Mouse (Mus musculus): ENCODE data around the gene Nrxn3. TPM values are rescaled to one million over a fixed set of nuclear protein-coding genes. Genes with fewer than 3 reads are reported as not detected.

The Nrxn3 gene
- polyA plus RNA-seq, 1 experiment from 2014 or later, result 88.1 TPM

GRCm38 (mm10) chr12:89530679-89531350, 808.1 kb downstream of the Nrxn3 start:
- H3K36me3 ChIP-seq, result no peaks in the 10 kb centered on the region
- no peak overlapping the region for H3K9ac ChIP-seq (replicated peaks)
- WGBS, result 2% methylated on average over 4 of the region's 4 CpGs
- no peak overlapping the region for H3K27ac ChIP-seq
- no peaks in the 10 kb centered on the region for H3K27me3 ChIP-seq
- ATAC-seq, result peak; percentile 89
- peaks cover 4% of the 10 kb centered on the region; the same call in 1 of the 2 replicates for H3K4me1 ChIP-seq (replicated peaks)
- no peak overlapping the region for H3K4me3 ChIP-seq (replicated peaks)
- H3K9me3 ChIP-seq, result no peaks in the 10 kb centered on the region
- H3K4me2 ChIP-seq (replicated peaks), result no peak overlapping the region

DNA sequence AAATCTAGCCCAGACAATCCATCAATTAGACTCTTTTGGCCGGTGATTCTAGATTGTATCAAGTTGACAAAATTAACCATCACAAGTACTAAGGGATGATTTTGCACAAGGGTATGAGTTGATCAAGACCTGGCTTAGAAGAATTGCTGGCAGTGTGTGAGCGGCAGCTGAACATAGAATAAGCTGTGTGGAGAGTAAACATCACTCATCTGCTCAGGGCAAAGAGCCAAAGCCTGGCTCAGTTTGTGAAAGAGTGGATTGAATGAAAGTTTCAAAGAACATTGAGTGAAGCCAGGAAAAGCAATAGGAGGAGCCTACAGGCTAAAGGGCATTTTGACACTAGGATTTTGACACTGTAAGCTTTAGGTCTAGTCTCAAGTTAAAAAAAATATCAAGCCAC, 828.6 kb downstream of the Nrxn3 start:
- Histone ChIP-seq H3K9ac (replicated peaks) (no peak overlapping the region), H3K4me3 (replicated peaks) (no peak overlapping the region), H3K4me1 (replicated peaks) (peaks cover 5% of the 10 kb centered on the region; the same call in 1 of the 2 replicates), H3K4me2 (replicated peaks) (no peak overlapping the region), H3K27ac (no peak overlapping the region), H3K27me3 (no peaks in the 10 kb centered on the region), H3K9me3 (no peaks in the 10 kb centered on the region), H3K36me3 (no peaks in the 10 kb centered on the region)
- no peak for ATAC-seq
- WGBS, result 80% methylated on average over 2 of the region's 2 CpGs

GRCm38 (mm10) chr12:89553223-89553880, 830.7 kb downstream of the Nrxn3 start:
- Histone ChIP-seq H3K36me3 (no peaks in the 10 kb centered on the region), H3K4me1 (replicated peaks) (peaks cover 5% of the 10 kb centered on the region; the same call in 1 of the 2 replicates), H3K9ac (replicated peaks) (no peak overlapping the region), H3K4me3 (replicated peaks) (no peak overlapping the region), H3K27ac (no peak overlapping the region), H3K9me3 (no peaks in the 10 kb centered on the region), H3K4me2 (replicated peaks) (no peak overlapping the region), H3K27me3 (no peaks in the 10 kb centered on the region)
- no peak for ATAC-seq
- 55% methylated on average over 4 of the region's 4 CpGs for WGBS

GRCm38 (mm10) chr12:89554171-89554570, 831.5 kb downstream of the Nrxn3 start:
- WGBS, result 83% methylated on average over 2 of the region's 2 CpGs

GRCm38 (mm10) chr12:89554740-89555430, 832.2 kb downstream of the Nrxn3 start:
- Histone ChIP-seq H3K9me3 (no peaks in the 10 kb centered on the region), H3K27ac (no peak overlapping the region), H3K9ac (replicated peaks) (no peak overlapping the region), H3K27me3 (no peaks in the 10 kb centered on the region), H3K4me1 (replicated peaks) (peaks cover 5% of the 10 kb centered on the region; the same call in 1 of the 2 replicates), H3K4me3 (replicated peaks) (no peak overlapping the region), H3K4me2 (replicated peaks) (no peak overlapping the region), H3K36me3 (no peaks in the 10 kb centered on the region)
- ATAC-seq, result no peak
- 81% methylated on average over 2 of the region's 2 CpGs for WGBS

More at GRCm38 (mm10) chr12:89554171-89554570, 831.5 kb downstream of the Nrxn3 start:
- Histone ChIP-seq H3K9ac (replicated peaks) (no peak overlapping the region), H3K27ac (no peak overlapping the region), H3K4me3 (replicated peaks) (no peak overlapping the region), H3K4me2 (replicated peaks) (no peak overlapping the region), H3K27me3 (no peaks in the 10 kb centered on the region), H3K4me1 (replicated peaks) (peaks cover 5% of the 10 kb centered on the region; the same call in 1 of the 2 replicates), H3K36me3 (no peaks in the 10 kb centered on the region), H3K9me3 (no peaks in the 10 kb centered on the region)
- ATAC-seq, result no peak

GRCm38 (mm10) chr12:89558921-89559320, 836.2 kb downstream of the Nrxn3 start:
- 80% methylated on average over 1 of the region's 1 CpGs for WGBS
- no peak overlapping the region for H3K4me3 ChIP-seq (replicated peaks)
- ATAC-seq, result no peak

GRCm38 (mm10) chr12:89561989-89562565, 839.4 kb downstream of the Nrxn3 start:
- WGBS, result 78% methylated on average over 4 of the region's 4 CpGs
- no peak for ATAC-seq

More at GRCm38 (mm10) chr12:89558921-89559320, 836.2 kb downstream of the Nrxn3 start:
- Histone ChIP-seq H3K36me3 (no peaks in the 10 kb centered on the region), H3K9ac (replicated peaks) (no peak overlapping the region), H3K4me1 (replicated peaks) (no peaks in the 10 kb centered on the region), H3K27me3 (no peaks in the 10 kb centered on the region), H3K27ac (no peak overlapping the region), H3K9me3 (no peaks in the 10 kb centered on the region), H3K4me2 (replicated peaks) (no peak overlapping the region)

GRCm38 (mm10) chr12:89568723-89569377, 846.2 kb downstream of the Nrxn3 start:
- H3K9me3 ChIP-seq, result no peaks in the 10 kb centered on the region
- H3K9ac ChIP-seq (replicated peaks), result no peak overlapping the region
- H3K4me3 ChIP-seq (replicated peaks), result no peak overlapping the region
- ATAC-seq, result no peak
- WGBS, result 86% methylated on average over 6 of the region's 6 CpGs
- H3K4me1 ChIP-seq (replicated peaks), result no peaks in the 10 kb centered on the region
- no peaks in the 10 kb centered on the region for H3K27me3 ChIP-seq
- no peak overlapping the region for H3K27ac ChIP-seq
- no peaks in the 10 kb centered on the region for H3K36me3 ChIP-seq
- H3K4me2 ChIP-seq (replicated peaks), result no peak overlapping the region

More at GRCm38 (mm10) chr12:89561989-89562565, 839.4 kb downstream of the Nrxn3 start:
- Histone ChIP-seq H3K27me3 (no peaks in the 10 kb centered on the region), H3K4me2 (replicated peaks) (no peak overlapping the region), H3K4me3 (replicated peaks) (no peak overlapping the region), H3K27ac (no peak overlapping the region), H3K4me1 (replicated peaks) (no peaks in the 10 kb centered on the region), H3K36me3 (no peaks in the 10 kb centered on the region), H3K9me3 (no peaks in the 10 kb centered on the region), H3K9ac (replicated peaks) (no peak overlapping the region)

- Histone ChIP-seq H3K4me2 (replicated peaks) (no peak overlapping the region), H3K9ac (replicated peaks) (no peak overlapping the region), H3K4me3 (replicated peaks) (no peak overlapping the region), H3K4me1 (replicated peaks) (no peaks in the 10 kb centered on the region), H3K27me3 (no peaks in the 10 kb centered on the region), H3K9me3 (no peaks in the 10 kb centered on the region), H3K36me3 (no peaks in the 10 kb centered on the region), H3K27ac (no peak overlapping the region)
- 91% methylated on average over 4 of the region's 4 CpGs for WGBS
- no peak for ATAC-seq
Observed at GRCm38 (mm10) chr12:89592459-89592858, 869.8 kb downstream of the Nrxn3 start.

- WGBS, result 44% methylated on average over 2 of the region's 2 CpGs
- Histone ChIP-seq H3K9me3 (0 out of 2 replicates have a peak, but pooled peaks cover 2% of the 10 kb centered on the region), H3K9ac (replicated peaks) (no peak overlapping the region), H3K27ac (0 out of 2 replicates have a peak overlapping the region, but pooled peaks have one; percentile 9), H3K27me3 (no peaks in the 10 kb centered on the region), H3K4me2 (replicated peaks) (no peak overlapping the region), H3K4me3 (replicated peaks) (no peak overlapping the region), H3K36me3 (no peaks in the 10 kb centered on the region), H3K4me1 (replicated peaks) (peaks cover 10% of the 10 kb centered on the region)
- 0 out of 2 replicates have a peak, but pooled peaks have one; percentile 63 for ATAC-seq
Observed at GRCm38 (mm10) chr12:89613670-89614069, 891.0 kb downstream of the Nrxn3 start.

DNA sequence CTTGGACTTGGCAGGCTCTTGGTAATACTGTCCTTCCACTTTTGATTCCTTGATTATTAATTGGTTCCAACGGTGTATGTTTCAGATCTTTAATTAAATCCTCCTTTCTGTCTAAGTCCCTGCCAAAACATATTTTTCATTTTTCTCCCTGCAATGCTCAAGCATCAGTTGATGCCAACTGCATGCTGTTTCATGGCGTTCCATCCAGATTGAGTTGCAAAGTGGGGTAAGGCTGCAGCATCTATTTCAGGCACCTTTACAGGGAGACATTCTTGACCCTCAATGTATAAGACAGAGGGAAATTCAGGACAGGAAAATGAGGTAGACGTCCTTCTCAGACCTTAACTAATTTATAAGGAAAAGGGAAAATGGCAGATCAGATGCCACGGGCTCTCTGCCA, 903.1 kb downstream of the Nrxn3 start:
- Histone ChIP-seq H3K9ac (replicated peaks) (no peak overlapping the region), H3K27ac (no peak overlapping the region), H3K4me2 (replicated peaks) (no peak overlapping the region), H3K4me1 (replicated peaks) (no peaks in the 10 kb centered on the region), H3K27me3 (no peaks in the 10 kb centered on the region), H3K36me3 (no peaks in the 10 kb centered on the region), H3K9me3 (no peaks in the 10 kb centered on the region), H3K4me3 (replicated peaks) (no peak overlapping the region)
- no peak for ATAC-seq
- 88% methylated on average over 4 of the region's 4 CpGs for WGBS
